Mouse (Mus musculus): ENCODE results near the gene Timm50. TPM values are rescaled to one million over a fixed set of nuclear protein-coding genes. Genes with fewer than 3 reads are reported as not detected.

Gene Timm50
- polyA plus RNA-seq, 1 experiment from 2014 or later = 119 TPM

GRCm38 (mm10) chr7:28306216-28306615 is 5.7 kb downstream of the Timm50 start:
- no peak overlapping the region for H3K4me3 ChIP-seq (ENCODE audit: control insufficient read depth in 1 of 2, insufficient read depth in 1 of 2, low read depth in 1 of 2, low read length in 2 of 2)
- WGBS = 83% methylated on average over 8 of the region's 8 CpGs
- no peak for ATAC-seq (ENCODE audit: insufficient number of reproducible peaks, insufficient read depth, low FRiP score, low read depth)

GRCm38 (mm10) chr7:28305641-28306040 is 6.2 kb downstream of the Timm50 start:
- WGBS = 81% methylated on average over 10 of the region's 10 CpGs
- H3K36me3 ChIP-seq (ENCODE audit: control insufficient read depth, insufficient read depth, low read length) = peaks cover 57% of the 10 kb centered on the region
- H3K4me2 ChIP-seq (ENCODE audit: low read length) = no peak overlapping the region
- no peaks in the 10 kb centered on the region for H3K9me3 ChIP-seq (ENCODE audit: control insufficient read depth, low read length)
- H3K4me1 ChIP-seq (ENCODE audit: control insufficient read depth in 2 of 2, insufficient read depth in 2 of 2, low read length in 2 of 2) = peaks cover 0 to 12% of the 10 kb centered on the region in 2 experiments; a peak in 1 of 4 replicates
- no peak for ATAC-seq (ENCODE audit: insufficient number of reproducible peaks, insufficient read depth, low FRiP score, low read depth)
- no peak overlapping the region for H3K27ac ChIP-seq (replicated peaks in 1 of 2; ENCODE audit: control insufficient read depth in 1 of 2, insufficient read depth in 1 of 2, low read depth in 2 of 2, low read length in 2 of 2)
- H3K4me3 ChIP-seq (ENCODE audit: control insufficient read depth in 1 of 2, insufficient read depth in 1 of 2, low read depth in 1 of 2, low read length in 2 of 2) = no peak overlapping the region
- H3K9ac ChIP-seq (ENCODE audit: low read length) = no peak overlapping the region
- peaks cover 25% of the 10 kb centered on the region for H3K27me3 ChIP-seq (ENCODE audit: control insufficient read depth, insufficient read depth, low read length)

More at GRCm38 (mm10) chr7:28306216-28306615, 5.7 kb downstream of the Timm50 start:
- H3K36me3 ChIP-seq (ENCODE audit: control insufficient read depth, insufficient read depth, low read length) = peaks cover 57% of the 10 kb centered on the region
- H3K4me1 ChIP-seq (ENCODE audit: control insufficient read depth in 2 of 2, insufficient read depth in 2 of 2, low read length in 2 of 2) = peaks cover 5 to 16% of the 10 kb centered on the region in 2 experiments; a peak in 1 of 4 replicates
- no peak overlapping the region for H3K9ac ChIP-seq (ENCODE audit: low read length)
- H3K9me3 ChIP-seq (ENCODE audit: control insufficient read depth, low read length) = no peaks in the 10 kb centered on the region
- no peak overlapping the region for H3K4me2 ChIP-seq (ENCODE audit: low read length)
- H3K27me3 ChIP-seq (ENCODE audit: control insufficient read depth, insufficient read depth, low read length) = peaks cover 21% of the 10 kb centered on the region
- H3K27ac ChIP-seq (replicated peaks in 1 of 2; ENCODE audit: control insufficient read depth in 1 of 2, insufficient read depth in 1 of 2, low read depth in 2 of 2, low read length in 2 of 2) = no peak overlapping the region

GRCm38 (mm10) chr7:28301616-28302433 is 10.0 kb downstream of the Timm50 start, which contains the start of gene Dll3:
Gene Dll3, minus strand, starts transcription at chr7:28302238.
- 1% methylated on average over 30 of the region's 30 CpGs for WGBS
- H3K9ac ChIP-seq (ENCODE audit: low read length) = peak within 1 kb of the TSS; percentile 30
- no peak within 1 kb of the TSS for H3K27ac ChIP-seq (replicated peaks in 1 of 2; ENCODE audit: control insufficient read depth in 1 of 2, insufficient read depth in 1 of 2, low read depth in 2 of 2, low read length in 2 of 2)
- H3K36me3 ChIP-seq (ENCODE audit: control insufficient read depth, insufficient read depth, low read length) = peaks cover 21% of the 10 kb centered on the region
- H3K27me3 ChIP-seq (ENCODE audit: control insufficient read depth, insufficient read depth, low read length) = peaks cover 61% of the 10 kb centered on the region
- H3K4me2 ChIP-seq (ENCODE audit: low read length) = peak within 1 kb of the TSS; percentile 71
- H3K4me1 ChIP-seq (ENCODE audit: control insufficient read depth in 2 of 2, insufficient read depth in 2 of 2, low read length in 2 of 2) = peaks cover 0 to 9% of the 10 kb centered on the region in 2 experiments; a peak in 1 of 4 replicates
- H3K9me3 ChIP-seq (ENCODE audit: control insufficient read depth, low read length) = no peaks in the 10 kb centered on the region
- ATAC-seq (ENCODE audit: insufficient number of reproducible peaks, insufficient read depth, low FRiP score, low read depth) = no peak
- H3K4me3 ChIP-seq (ENCODE audit: control insufficient read depth in 1 of 2, insufficient read depth in 1 of 2, low read depth in 1 of 2, low read length in 2 of 2) = peak within 1 kb of the TSS; percentile 32 to 38

GRCm38 (mm10) chr7:28298837-28299625 is 12.8 kb downstream of the Timm50 start:
- no peak overlapping the region for H3K4me3 ChIP-seq (ENCODE audit: control insufficient read depth in 1 of 2, insufficient read depth in 1 of 2, low read depth in 1 of 2, low read length in 2 of 2)
- H3K4me2 ChIP-seq (ENCODE audit: low read length) = peak overlapping the region; percentile 8; the same call in 1 of the 2 replicates

GRCm38 (mm10) chr7:28294481-28294880 is 17.4 kb downstream of the Timm50 start:
- ATAC-seq (ENCODE audit: insufficient number of reproducible peaks, insufficient read depth, low FRiP score, low read depth) = no peak
- Histone ChIP-seq H3K4me1 (ENCODE audit: control insufficient read depth in 2 of 2, insufficient read depth in 2 of 2, low read length in 2 of 2) (peaks cover 5 to 6% of the 10 kb centered on the region in 2 experiments; a peak in 2 of 4 replicates), H3K4me2 (ENCODE audit: low read length) (peak overlapping the region; percentile 72), H3K36me3 (ENCODE audit: control insufficient read depth, insufficient read depth, low read length) (no peaks in the 10 kb centered on the region), H3K27ac (replicated peaks in 1 of 2; ENCODE audit: control insufficient read depth in 1 of 2, insufficient read depth in 1 of 2, low read depth in 2 of 2, low read length in 2 of 2) (no peak overlapping the region), H3K9ac (ENCODE audit: low read length) (peak overlapping the region; percentile 63), H3K4me3 (ENCODE audit: control insufficient read depth in 1 of 2, insufficient read depth in 1 of 2, low read depth in 1 of 2, low read length in 2 of 2) (peak overlapping the region; percentile 45 to 64), H3K9me3 (ENCODE audit: control insufficient read depth, low read length) (no peaks in the 10 kb centered on the region), H3K27me3 (ENCODE audit: control insufficient read depth, insufficient read depth, low read length) (peaks cover 93% of the 10 kb centered on the region)
- WGBS = 10% methylated on average over 60 of the region's 63 CpGs

More at GRCm38 (mm10) chr7:28298837-28299625, 12.8 kb downstream of the Timm50 start:
- no peak for ATAC-seq (ENCODE audit: insufficient number of reproducible peaks, insufficient read depth, low FRiP score, low read depth)
- Histone ChIP-seq H3K9ac (ENCODE audit: low read length) (peak overlapping the region; percentile 11; the same call in 1 of the 2 replicates), H3K4me1 (ENCODE audit: control insufficient read depth in 2 of 2, insufficient read depth in 2 of 2, low read length in 2 of 2) (peaks cover 2 to 9% of the 10 kb centered on the region in 2 experiments; a peak in 1 of 4 replicates), H3K36me3 (ENCODE audit: control insufficient read depth, insufficient read depth, low read length) (no peaks in the 10 kb centered on the region), H3K27me3 (ENCODE audit: control insufficient read depth, insufficient read depth, low read length) (peaks cover 85% of the 10 kb centered on the region), H3K27ac (replicated peaks in 1 of 2; ENCODE audit: control insufficient read depth in 1 of 2, insufficient read depth in 1 of 2, low read depth in 2 of 2, low read length in 2 of 2) (no peak overlapping the region), H3K9me3 (ENCODE audit: control insufficient read depth, low read length) (no peaks in the 10 kb centered on the region)
- 34% methylated on average over 43 of the region's 43 CpGs for WGBS

GRCm38 (mm10) chr7:28290638-28291590 is 21.0 kb downstream of the Timm50 start, which contains the start of gene Selenov:
Gene Selenov, minus strand, starts transcription at chr7:28291186.
- Histone ChIP-seq H3K9me3 (ENCODE audit: control insufficient read depth, low read length) (no peaks in the 10 kb centered on the region), H3K36me3 (ENCODE audit: control insufficient read depth, insufficient read depth, low read length) (no peaks in the 10 kb centered on the region), H3K9ac (ENCODE audit: low read length) (peak within 1 kb of the TSS; percentile 36; the same call in 1 of the 2 replicates), H3K27me3 (ENCODE audit: control insufficient read depth, insufficient read depth, low read length) (peaks cover 83% of the 10 kb centered on the region), H3K4me2 (ENCODE audit: low read length) (peak within 1 kb of the TSS; percentile 56), H3K4me3 (ENCODE audit: control insufficient read depth in 1 of 2, insufficient read depth in 1 of 2, low read depth in 1 of 2, low read length in 2 of 2) (peak within 1 kb of the TSS; percentile 6 to 29; a peak in 3 of 4 replicates), H3K27ac (replicated peaks in 1 of 2; ENCODE audit: control insufficient read depth in 1 of 2, insufficient read depth in 1 of 2, low read depth in 2 of 2, low read length in 2 of 2) (no peak within 1 kb of the TSS), H3K4me1 (ENCODE audit: control insufficient read depth in 2 of 2, insufficient read depth in 2 of 2, low read length in 2 of 2) (peaks cover 5 to 6% of the 10 kb centered on the region in 2 experiments; a peak in 2 of 4 replicates)
- 1% methylated on average over 52 of the region's 52 CpGs for WGBS
- no peak for ATAC-seq (ENCODE audit: insufficient number of reproducible peaks, insufficient read depth, low FRiP score, low read depth)

Data from heart, embryonic 14.5 days (tissue).